Mouse (Mus musculus): ENCODE results near the gene Dennd4c.

- TF ChIP-seq GATA1 (IDR thresholded peaks at IDR 0.05; ENCODE audit: borderline replicate concordance, low read length) (no peak), CTCF (IDR thresholded peaks at IDR 0.05; ENCODE audit: low read depth, low read length) (no peak), TAL1 (conservative IDR thresholded peaks at IDR 0.05; ENCODE audit: low read depth, low read length) (no peak)
Observed at GRCm38 (mm10) chr4:86858070-86858440, 109.7 kb downstream of the Dennd4c start.

Measured in G1E (cell line).